Mouse (Mus musculus) kidney, postnatal 10 days (tissue): ENCODE measurements at regions not wholly inside any gene's neighbourhood (a gene's known extent, or its start where the extent isn't known, plus 50 kb on each side); places are given as distances from the start of the nearest gene placed in this dataset.
A peak's percentile ranks its signal among the peaks of the same experiment; 100 is the strongest.

ENCODE experiments used
- DNase-seq: peaks from one replicate; pipeline ENCODE4 v3.0.0; 2021; ENCODE audit warnings: mixed read lengths

DNA sequence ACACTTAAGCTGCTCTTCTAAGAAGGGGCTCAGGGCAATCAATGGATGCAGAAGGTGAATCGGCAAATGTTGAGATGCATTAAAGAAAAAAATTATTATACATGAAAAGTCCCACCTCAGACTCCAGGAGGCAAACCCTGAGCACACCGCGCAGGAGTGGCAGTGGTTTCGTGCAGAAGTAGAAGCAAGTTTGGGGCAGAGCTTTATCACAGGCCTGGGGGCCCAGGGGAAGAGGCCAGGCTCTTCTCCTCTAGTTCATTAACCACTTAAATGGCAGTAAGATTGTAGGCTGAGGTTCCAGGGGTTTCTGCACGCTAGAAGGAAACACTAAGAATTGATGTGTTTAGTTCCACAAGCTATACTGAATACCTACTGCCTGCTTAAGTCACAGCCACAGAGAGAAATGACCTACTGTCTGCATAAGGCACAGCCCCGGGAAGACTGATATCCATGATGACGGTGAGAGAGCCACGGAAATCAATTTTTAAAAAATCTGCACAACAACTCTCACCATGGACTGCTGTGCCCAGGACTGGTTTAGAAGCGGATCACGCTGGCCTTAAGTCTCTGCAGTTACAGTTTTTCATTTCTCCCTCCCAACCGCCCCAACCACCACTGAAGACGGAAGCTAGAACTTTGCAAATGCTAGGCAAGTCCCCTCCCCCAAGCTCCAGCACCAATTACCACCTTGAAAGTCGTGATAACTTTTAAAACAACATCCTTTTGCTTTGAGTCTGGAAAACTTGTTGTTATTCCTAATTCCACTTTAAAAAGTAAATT lies 132.2 kb upstream of the Lef1 start:
- no peak for DNase-seq

DNA sequence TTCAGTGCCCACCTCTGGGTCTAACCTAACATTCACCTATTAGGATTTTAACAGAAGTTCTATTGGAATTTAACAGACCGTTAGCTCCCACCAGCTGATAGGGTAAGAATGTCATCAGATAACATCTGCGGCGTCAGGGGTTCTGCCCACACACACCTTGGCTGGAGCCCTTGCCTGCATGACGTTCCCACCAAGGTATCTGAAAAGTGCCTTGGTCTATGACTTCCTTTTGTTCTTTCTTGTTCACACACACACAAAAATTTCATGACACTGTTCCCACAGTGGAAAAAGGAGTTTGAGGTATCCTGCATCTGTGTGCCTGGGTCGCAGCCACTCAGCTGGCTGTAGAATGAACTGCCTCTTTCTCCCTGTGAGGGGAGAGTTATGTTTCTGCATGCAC lies 134.1 kb upstream of the Lef1 start:
- DNase-seq = no peak

GRCm38 (mm10) chr3:130975291-130975690 lies 135.0 kb upstream of the Lef1 start:
- no peak for DNase-seq

DNA sequence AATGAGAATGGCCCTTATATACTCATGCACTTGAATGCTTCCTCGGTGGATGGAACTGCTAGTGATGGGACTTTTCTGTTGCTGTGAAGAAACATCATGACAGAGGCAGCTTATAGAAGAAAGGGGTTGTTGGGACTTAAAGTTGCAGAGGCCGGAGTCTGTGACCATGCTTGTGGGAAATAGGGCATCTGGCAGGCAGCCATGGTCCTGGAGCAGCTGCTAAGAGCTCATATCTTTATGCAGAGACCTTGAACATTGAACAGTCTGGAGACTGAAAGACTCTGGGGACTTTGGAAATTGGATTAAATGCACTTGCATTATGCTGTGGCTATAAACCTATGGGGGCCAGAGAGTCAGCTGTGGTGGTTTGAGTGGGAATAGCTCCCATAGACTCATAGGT lies 138.1 kb upstream of the Lef1 start:
- peak; percentile 49 for DNase-seq

DNA sequence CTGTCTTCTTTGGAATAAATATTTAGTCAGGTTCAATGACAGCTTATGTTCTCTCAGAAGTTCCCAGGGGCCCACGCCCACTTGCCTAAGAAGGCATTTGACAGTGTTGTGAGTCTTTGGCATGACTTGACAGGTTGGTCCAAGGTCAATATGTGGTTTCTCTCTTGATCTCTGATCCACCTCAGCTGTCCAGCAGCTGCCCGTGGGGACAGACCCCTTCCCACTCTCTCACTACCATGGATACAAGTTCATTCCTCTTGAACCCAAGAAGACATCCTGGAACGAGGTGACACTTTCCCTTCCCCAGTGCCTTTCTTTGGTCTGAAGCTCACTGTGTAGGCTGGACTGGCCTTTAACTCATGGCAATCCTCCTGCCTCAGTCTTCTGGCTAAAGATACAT lies 145.0 kb upstream of the Lef1 start:
- no peak for DNase-seq

DNA sequence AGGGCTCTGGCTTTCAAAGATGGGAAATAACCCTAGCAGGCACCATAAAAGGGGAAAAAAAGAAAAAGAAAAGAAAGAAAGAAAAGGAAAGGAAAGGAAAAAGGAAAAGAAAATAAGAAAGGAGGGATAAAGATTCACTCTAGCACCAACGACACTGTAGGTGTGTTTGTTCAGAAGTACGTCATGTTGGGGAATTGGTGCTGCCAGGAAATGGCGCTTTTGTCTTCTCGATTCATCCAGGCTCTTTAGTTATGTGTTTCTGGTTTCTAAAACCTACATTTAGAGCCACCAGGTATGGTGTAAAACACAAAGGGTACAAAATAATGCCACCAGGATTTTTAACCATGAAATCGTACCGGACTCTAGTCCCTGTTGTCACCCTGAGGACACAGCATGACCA lies 146.2 kb upstream of the Lef1 start:
- no peak for DNase-seq

- DNase-seq = peak; percentile 34
Observed at GRCm38 (mm10) chr3:130963625-130964024, 146.6 kb upstream of the Lef1 start.

DNA sequence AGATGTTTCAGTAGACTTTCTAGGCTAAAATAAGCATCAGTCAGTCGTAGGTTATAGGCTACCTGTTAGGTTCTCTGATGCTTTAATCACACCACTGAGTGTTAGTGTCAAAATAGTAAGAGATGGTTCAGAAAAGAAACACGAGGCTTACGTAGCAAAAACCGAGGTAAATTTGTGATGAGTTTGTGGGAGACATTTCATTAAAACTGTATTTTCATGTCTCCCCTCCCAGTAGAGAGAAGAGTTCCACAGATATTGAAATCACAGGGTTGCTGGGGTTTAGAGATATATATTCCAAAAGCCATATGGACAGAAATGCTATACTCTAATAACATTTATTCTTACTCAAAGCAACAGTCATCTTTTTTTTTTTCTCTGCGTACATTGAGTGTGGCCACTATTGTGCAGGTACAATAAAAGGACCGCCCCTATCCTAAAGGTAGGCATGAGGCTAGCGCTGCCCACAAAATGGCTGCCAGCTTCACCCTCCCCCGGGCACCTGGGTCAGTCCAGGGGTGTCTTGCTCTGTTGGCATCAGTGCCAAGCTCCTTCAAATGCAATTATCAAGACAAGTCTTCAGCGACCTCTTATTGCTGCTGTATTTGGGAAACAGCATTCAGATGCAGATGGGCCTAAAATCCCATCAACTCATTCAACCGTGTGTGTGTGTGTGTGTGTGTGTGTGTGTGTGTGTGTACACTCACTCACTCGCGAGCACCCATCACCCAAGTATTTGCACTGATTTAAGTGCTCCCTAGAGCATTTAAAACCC lies 147.4 kb upstream of the Lef1 start:
- DNase-seq = no peak

DNA sequence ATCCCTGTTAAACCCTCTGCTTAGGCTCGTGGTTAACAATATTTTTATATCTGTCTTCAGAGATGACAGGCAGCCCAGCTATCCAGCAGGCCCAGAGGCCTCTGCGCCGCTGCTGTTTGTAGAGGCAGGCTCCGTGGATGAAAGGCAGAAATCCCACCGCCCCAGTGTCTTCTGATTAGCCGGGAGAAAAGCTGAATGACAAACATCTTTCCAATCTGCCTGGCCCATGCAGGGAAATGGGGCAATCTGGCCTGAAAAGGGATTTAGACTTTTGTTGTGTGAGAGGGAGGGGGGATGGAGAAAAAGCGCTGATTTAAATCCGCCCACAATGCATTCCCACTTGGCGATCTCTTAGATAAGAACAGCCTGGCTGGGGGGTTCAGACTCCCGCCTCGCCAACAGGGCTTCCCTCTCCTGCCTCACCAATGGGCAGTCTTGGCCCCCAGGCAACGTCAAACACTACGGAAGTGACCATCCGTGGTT lies 148.1 kb upstream of the Lef1 start:
- DNase-seq = no peak

DNA sequence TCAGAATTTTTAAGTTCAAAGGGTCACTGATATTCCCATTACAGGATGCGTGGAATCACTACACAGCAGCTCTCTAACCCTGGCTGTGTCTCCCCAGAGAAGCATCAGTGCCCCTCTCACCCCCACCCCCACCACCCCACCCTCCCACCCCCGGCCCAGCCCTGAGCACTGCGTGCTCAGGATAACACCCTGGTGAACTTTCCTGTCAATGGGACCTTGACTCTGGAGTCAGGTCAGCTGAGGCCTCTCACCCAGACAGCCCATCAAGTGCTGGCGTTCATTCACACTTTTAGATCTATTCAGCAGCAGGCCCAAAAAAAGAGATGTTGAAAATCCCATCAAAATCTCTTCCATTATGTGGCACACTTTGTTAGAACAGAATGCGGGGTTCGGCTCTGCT lies 148.6 kb upstream of the Lef1 start:
- DNase-seq = no peak

- DNase-seq = no peak
Observed at GRCm38 (mm10) chr3:130955958-130956357, 154.3 kb upstream of the Lef1 start.

- DNase-seq = no peak
Observed at GRCm38 (mm10) chr3:130951381-130951780, 158.9 kb upstream of the Lef1 start.

DNA sequence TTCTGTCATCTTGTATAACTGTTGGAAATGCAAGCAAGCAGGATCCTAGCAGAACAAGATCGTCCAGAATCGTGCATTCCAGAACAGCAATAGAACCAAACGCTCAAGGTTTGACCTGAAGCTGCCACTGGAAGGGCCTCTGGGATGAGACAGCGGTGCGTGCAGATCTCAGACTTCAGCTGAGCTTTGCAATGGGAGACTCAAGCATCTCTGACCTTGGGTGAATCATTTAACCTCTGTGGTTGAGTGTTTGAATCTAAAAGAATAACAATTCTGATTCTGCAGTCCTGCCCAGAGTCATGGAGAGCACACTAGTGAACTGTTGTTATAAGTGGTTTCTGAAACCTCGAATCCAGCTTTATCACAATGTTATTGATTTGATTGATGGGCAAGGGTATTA lies 159.4 kb upstream of the Lef1 start:
- no peak for DNase-seq

GRCm38 (mm10) chr3:130947880-130948279 lies 162.4 kb upstream of the Lef1 start:
- DNase-seq = no peak

- DNase-seq = no peak
Observed at GRCm38 (mm10) chr3:130947277-130947606, 163.0 kb upstream of the Lef1 start.

DNA sequence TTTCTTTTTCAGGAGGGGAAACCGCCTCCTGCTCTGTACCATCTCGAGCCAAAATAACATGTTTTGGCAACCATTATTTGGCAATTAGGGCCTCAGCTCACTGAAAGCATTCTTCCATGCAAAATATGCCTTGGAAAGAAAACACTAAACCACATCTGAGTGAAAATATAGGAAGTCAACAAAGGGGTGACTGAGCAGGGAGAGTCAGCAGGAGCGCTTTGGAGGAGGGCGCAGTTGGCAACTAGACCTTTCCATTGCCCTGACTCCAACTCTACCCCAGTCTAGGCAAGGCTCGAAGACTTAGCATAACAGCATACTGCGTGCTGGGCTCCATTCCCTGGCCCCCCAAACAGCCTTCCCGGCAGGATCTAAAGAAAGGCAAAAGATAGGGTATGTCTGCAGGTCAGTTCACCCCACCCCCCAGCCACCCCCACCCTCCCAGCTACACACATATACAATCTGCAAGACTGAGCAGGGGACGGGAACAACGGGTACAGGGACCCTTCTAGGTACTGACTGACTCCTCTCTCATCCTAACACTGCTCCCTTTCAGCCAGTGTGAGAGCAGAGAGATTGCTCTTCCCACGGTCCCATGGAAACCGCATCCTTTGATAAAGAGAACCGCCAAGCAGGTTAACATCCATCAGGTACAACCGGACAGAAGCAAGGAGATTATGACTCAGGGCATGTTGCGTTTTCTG lies 163.5 kb upstream of the Lef1 start:
- no peak for DNase-seq

GRCm38 (mm10) chr3:130945861-130946449 lies 164.3 kb upstream of the Lef1 start:
- DNase-seq = peak; percentile 62

DNA sequence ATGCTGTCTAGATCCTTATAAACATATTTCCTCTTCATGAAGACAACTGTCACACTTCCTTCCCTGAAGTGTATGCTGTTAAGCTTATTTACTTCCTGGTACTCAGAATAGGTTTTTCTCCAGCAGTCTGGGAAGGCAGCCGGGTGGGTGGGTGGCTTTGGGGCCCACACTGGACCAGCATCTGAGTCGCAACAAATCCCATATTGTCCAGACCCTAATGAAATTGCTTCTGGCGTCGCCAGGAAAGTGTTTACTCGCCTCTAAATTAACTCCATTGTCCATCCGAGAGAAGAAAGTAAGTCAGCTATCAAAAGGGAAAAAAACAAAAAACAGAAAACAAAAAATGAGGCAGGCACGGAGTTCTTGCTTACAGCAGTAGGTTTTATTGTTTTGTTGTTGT lies 164.9 kb upstream of the Lef1 start:
- no peak for DNase-seq

- no peak for DNase-seq
Observed at GRCm38 (mm10) chr3:130944241-130944640, 166.0 kb upstream of the Lef1 start.

- no peak for DNase-seq
Observed at GRCm38 (mm10) chr3:130942947-130943630, 167.2 kb upstream of the Lef1 start.

- DNase-seq = no peak
Observed at GRCm38 (mm10) chr3:130940302-130940867, 169.9 kb upstream of the Lef1 start.

- DNase-seq = no peak
Observed at GRCm38 (mm10) chr3:130936980-130937379, 173.3 kb upstream of the Lef1 start.
